Mouse (Mus musculus) G1E (cell line): Measurements from ENCODE around the gene Gm20498.
"Not testable (repeated sequence)": the region's sequence is repeated elsewhere in the genome, so short reads cannot be mapped to it uniquely, and the experiment has no call there.

Experiments used
- CTCF ChIP-seq: IDR thresholded peaks from 2 replicates; pipeline ENCODE4 v1.5.1; 2012; ENCODE audit warnings: low read depth, low read length, inconsistent platforms, mixed read lengths
- TAL1 ChIP-seq: conservative IDR thresholded peaks from 2 replicates; pipeline ENCODE4 v1.6.1; 2012; ENCODE audit warnings: low read depth, low read length, inconsistent platforms, mixed read lengths

- not testable (repeated sequence) for TF ChIP-seq CTCF, TAL1
These were observed 93.7 kb downstream of the Gm20498 start for GRCm38 (mm10) chr12:81438985-81439384.
